Mouse (Mus musculus) CH12.LX (cell line): ENCODE results near the gene Ap4e1. TPM values are rescaled to one million over a fixed set of nuclear protein-coding genes. Genes with fewer than 3 reads are reported as not detected.
"Not testable (repeated sequence)": the region's sequence is repeated elsewhere in the genome, so short reads cannot be mapped to it uniquely, and the experiment has no call there.

Experiments used
- DNase-seq: peaks from one replicate; pipeline ENCODE4 v3.0.0-alpha.2; 2013; ENCODE audit errors: extremely low read depth
- H3K27ac ChIP-seq: 2 replicates; pipeline ENCODE4 v1.5.1; 2012; ENCODE audit warnings: low read depth, mild to moderate bottlenecking, control low read depth, moderate library complexity; ENCODE audit not compliant: insufficient read depth
- H3K27me3 ChIP-seq: replicated peaks from 2 replicates; pipeline ENCODE3; 2012; ENCODE audit warnings: inconsistent platforms
- H3K36me3 ChIP-seq, 2 experiments: replicated peaks in 1 of 2; 2 replicates each; pipeline versions ENCODE3 to v1.6.1; 2012; ENCODE audit warnings: inconsistent platforms in 1 of 2, low read length in 1 of 2, mild to moderate bottlenecking in 1 of 2, mixed read lengths in 1 of 2, moderate library complexity in 1 of 2; ENCODE audit not compliant: control insufficient read depth in 1 of 2, insufficient read depth in 1 of 2
- H3K4me1 ChIP-seq, 2 experiments: 2 replicates each; pipeline ENCODE4 v1.6.1; 2012; ENCODE audit warnings: inconsistent platforms in 1 of 2, moderate library complexity in 1 of 2; ENCODE audit not compliant: insufficient read depth in 2 of 2, control insufficient read depth in 1 of 2
- H3K4me2 ChIP-seq: 2 replicates; pipeline ENCODE4 v1.6.1; 2012; ENCODE audit warnings: low read depth, mild to moderate bottlenecking, control low read depth; ENCODE audit not compliant: poor library complexity, insufficient read depth, severe bottlenecking
- H3K4me3 ChIP-seq, 3 experiments: fragments of 150-350 bp in 1 of 3; sonication (generic) in 1 of 3; replicated peaks in 1 of 3; 2 replicates each; pipeline versions ENCODE3 to v1.5.1; 2011 to 2012; ENCODE audit warnings: low read depth in 2 of 3, low read length in 2 of 3, mild to moderate bottlenecking in 2 of 3, moderate library complexity in 2 of 3, control low read depth in 1 of 3, improper control_type of control experiment in 1 of 3, inconsistent platforms in 1 of 3, mixed read lengths in 1 of 3; ENCODE audit not compliant: poor library complexity in 1 of 3
- H3K79me2 ChIP-seq: replicated peaks from 2 replicates; pipeline ENCODE4 v1.6.1; 2012; ENCODE audit warnings: mild to moderate bottlenecking, moderate library complexity; ENCODE audit not compliant: control insufficient read depth, poor library complexity, insufficient read depth, severe bottlenecking; ENCODE audit errors: extremely low read depth
- H3K9ac ChIP-seq: 2 replicates; pipeline ENCODE4 v1.6.1; 2012; ENCODE audit warnings: low read depth, mild to moderate bottlenecking, control low read depth, moderate library complexity; ENCODE audit not compliant: insufficient read depth
- H3K9me3 ChIP-seq: replicated peaks from 2 replicates; pipeline ENCODE3; 2012; ENCODE audit warnings: low read length, inconsistent platforms, mixed read lengths
- BHLHE40 ChIP-seq: IDR thresholded peaks from 2 replicates; pipeline ENCODE4 v1.6.1; 2011; ENCODE audit warnings: mild to moderate bottlenecking, low read depth, low read length, improper control_type of control experiment
- CHD2 ChIP-seq: IDR thresholded peaks from 2 replicates; pipeline ENCODE4 v1.6.1; 2011; ENCODE audit warnings: low read length, improper control_type of control experiment
- CTCF ChIP-seq, 2 experiments: IDR thresholded peaks in 1 of 2; conservative IDR thresholded peaks in 1 of 2; 2 replicates each; pipeline ENCODE4 v1.5.1; 2011 to 2012; ENCODE audit warnings: low read depth in 2 of 2, low read length in 2 of 2, improper control_type of control experiment in 1 of 2, inconsistent platforms in 1 of 2, mild to moderate bottlenecking in 1 of 2, moderate library complexity in 1 of 2
- E2F4 ChIP-seq: IDR thresholded peaks from 2 replicates; pipeline ENCODE4 v1.6.1; 2011; ENCODE audit warnings: low read depth, low read length, improper control_type of control experiment; ENCODE audit not compliant: insufficient replicate concordance
- ETS1 ChIP-seq: conservative IDR thresholded peaks from 2 replicates; pipeline ENCODE4 v1.6.1; 2012; ENCODE audit warnings: low read depth, mild to moderate bottlenecking, inconsistent platforms, low read length, improper control_type of control experiment, moderate library complexity
- HCFC1 ChIP-seq: IDR thresholded peaks from 2 replicates; pipeline ENCODE4 v1.6.1; 2012; ENCODE audit warnings: low read depth, mild to moderate bottlenecking, inconsistent platforms, low read length, improper control_type of control experiment
- MAZ ChIP-seq: IDR thresholded peaks from 2 replicates; pipeline ENCODE4 v1.6.1; 2012; ENCODE audit warnings: low read depth, mild to moderate bottlenecking, inconsistent platforms, low read length, improper control_type of control experiment, moderate library complexity
- MYC ChIP-seq: IDR thresholded peaks from 2 replicates; pipeline ENCODE4 v1.6.1; 2011; ENCODE audit warnings: low read depth, mild to moderate bottlenecking, improper control_type of control experiment, low read length
- NELFE ChIP-seq: IDR thresholded peaks from 2 replicates; pipeline ENCODE4 v1.6.1; 2011; ENCODE audit warnings: low read depth, low read length, improper control_type of control experiment
- ZC3H11A ChIP-seq: IDR thresholded peaks from 2 replicates; pipeline ENCODE4 v1.6.1; 2012; ENCODE audit warnings: low read depth, mild to moderate bottlenecking, inconsistent platforms, low read length, improper control_type of control experiment
- ZNF384 ChIP-seq: IDR thresholded peaks from 2 replicates; pipeline ENCODE4 v1.6.1; 2012; ENCODE audit warnings: low read depth, low read length, improper control_type of control experiment, inconsistent platforms
- dilution Hi-C: fragments of 300-500 bp; cut with MboI; formaldehyde crosslinking; loops from 2 replicates; pipeline ENCODE4 v1.14.3; 2020; ENCODE audit warnings: low sequenced_read_pairs; ENCODE audit not compliant: extremely low pct_unique_long_range_greater_than_20kb, extremely low pct_ligation_motif_present
- in situ Hi-C: fragments of 300-500 bp; cut with MboI; formaldehyde crosslinking; loops from 3 replicates; pipeline ENCODE4 v1.14.3; 2019; ENCODE audit warnings: low sequenced_read_pairs, low pct_ligation_motif_present, low pct_unique_long_range_greater_than_20kb, mixed read lengths
- polyA plus RNA-seq: library from polyadenylated mRNA; unstranded; fragments of >175 nt; gene quantifications from 2 replicates; pipeline ENCODE4 v1.2.1, GENCODE M21; 2012; ENCODE audit warnings: low read depth; ENCODE audit not compliant: insufficient read length
- total RNA-seq, 2 experiments: library from RNA; depleted of rRNA; stranded (reverse); fragments of 300-350 nt in 1 of 2; fragments of >200 nt in 1 of 2; gene quantifications; 2 replicates each; pipeline ENCODE4 v1.2.3; 2012 to 2014

The Ap4e1 gene
- total and polyA plus RNA-seq, 3 experiments, result 5.8 to 9.6 (median 9.0) TPM

DNA sequence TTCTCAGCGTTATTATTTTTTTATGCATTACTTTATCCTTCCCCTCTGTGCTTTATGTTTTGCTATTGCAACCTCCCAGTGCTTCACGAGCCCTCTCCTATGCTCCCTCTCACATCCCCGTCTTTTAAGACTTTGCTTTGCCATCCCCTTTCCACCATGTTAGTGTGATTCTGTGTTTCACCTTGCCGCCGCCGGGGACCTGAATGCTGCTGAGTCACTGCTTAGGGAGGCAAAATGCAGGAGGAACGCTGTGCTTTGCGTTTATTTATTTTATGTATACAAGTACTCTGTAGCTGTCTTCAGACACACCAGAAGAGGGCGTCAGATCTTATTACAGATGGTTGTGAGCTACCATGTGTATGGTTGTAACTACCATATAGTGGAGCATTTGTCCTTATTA, 69.1 kb downstream of the Ap4e1 start:
- DNase-seq, result no peak
- no peaks in the 10 kb centered on the region for H3K27me3 ChIP-seq
- H3K27ac ChIP-seq, result no peak overlapping the region
- no peaks in the 10 kb centered on the region for H3K79me2 ChIP-seq
- H3K36me3 ChIP-seq, result peaks cover 7 to 28% of the 10 kb centered on the region in 2 experiments
- dilution Hi-C loops, result no loop called here
- H3K4me3 ChIP-seq, result no peak overlapping the region
- no peak for TF ChIP-seq MYC
- no peak for TF ChIP-seq ETS1
- TF ChIP-seq CHD2, result no peak
- TF ChIP-seq ZC3H11A, result no peak
- TF ChIP-seq CTCF (conservative IDR thresholded peaks at IDR 0.05 in 1 of 2, IDR thresholded peaks at IDR 0.05 in 1 of 2; ENCODE audit: low read depth in 2 of 2, low read length in 2 of 2), result no peak
- TF ChIP-seq BHLHE40, result no peak
- TF ChIP-seq, all 38 proteins: peak for 0
- peaks cover 5% of the 10 kb centered on the region for H3K9me3 ChIP-seq
- no peak overlapping the region for H3K9ac ChIP-seq
- H3K4me2 ChIP-seq, result no peak overlapping the region
- peaks cover 0 to 35% of the 10 kb centered on the region in 2 experiments; a peak in 2 of 4 replicates for H3K4me1 ChIP-seq
- in situ Hi-C loops, result no loop called here

DNA sequence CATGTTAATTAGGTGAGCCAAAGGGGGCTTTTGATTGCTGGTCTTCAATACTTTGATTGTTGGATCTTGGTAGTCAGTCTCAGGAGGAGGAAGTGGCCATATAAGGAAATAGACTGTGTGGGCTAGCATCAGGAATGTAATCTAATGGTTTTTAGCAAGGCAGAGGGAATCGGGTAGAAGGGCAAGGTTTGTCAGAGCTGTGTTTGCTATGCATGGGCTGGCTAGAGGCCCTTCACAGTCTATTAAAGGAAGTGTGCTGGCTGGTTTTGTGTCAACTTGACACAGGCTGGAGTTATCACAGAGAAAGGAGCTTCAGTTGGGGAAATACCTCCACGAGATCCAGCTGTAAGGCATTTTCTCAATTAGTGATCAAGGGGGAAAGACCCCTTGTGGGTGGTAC, 70.5 kb downstream of the Ap4e1 start:
- H3K4me2 ChIP-seq, H3K9me3 ChIP-seq, H3K79me2 ChIP-seq, in situ Hi-C loops, H3K9ac ChIP-seq, H3K27me3 ChIP-seq, H3K4me3 ChIP-seq, H3K27ac ChIP-seq, dilution Hi-C loops: not testable (repeated sequence)
- DNase-seq, result peak; percentile 60
- Histone ChIP-seq H3K4me1 (peaks cover 0 to 28% of the 10 kb centered on the region in 2 experiments; a peak in 2 of 4 replicates), H3K36me3 (peaks cover 9 to 33% of the 10 kb centered on the region in 2 experiments)

DNA sequence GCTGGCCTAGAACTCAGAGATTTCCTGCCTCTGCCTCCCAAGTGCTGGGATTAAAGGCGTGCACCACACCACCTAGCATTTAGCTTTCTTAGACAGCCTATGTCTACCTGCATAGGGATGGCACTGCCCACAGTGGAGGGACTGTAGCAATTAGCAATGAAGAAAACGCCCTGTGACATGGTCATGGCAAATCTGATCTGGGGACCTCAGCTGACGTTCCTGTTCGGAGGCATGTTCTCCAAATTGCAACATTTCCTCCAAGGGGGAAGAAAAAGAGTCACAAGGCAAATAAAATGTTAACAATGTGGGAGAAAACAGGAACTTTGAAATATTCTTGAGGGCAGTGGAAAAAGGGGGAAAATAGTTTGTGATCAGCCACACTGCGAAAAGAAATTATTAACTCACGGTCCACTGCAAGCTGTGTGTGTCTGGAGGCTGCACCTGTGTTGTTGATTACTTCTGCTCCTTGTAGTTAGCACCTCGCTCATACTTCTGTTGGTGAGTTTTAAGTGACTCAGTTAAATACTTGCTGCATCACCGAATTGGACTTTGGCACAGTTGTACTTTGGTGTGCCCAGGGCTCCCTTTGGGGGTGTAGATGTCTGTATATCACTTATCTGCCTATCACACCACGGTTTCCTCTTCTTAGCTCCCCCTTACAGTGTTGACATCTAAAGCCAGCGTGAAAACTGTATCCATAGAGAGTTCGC, 71.5 kb downstream of the Ap4e1 start:
- Histone ChIP-seq H3K9me3 (peaks cover 5% of the 10 kb centered on the region), H3K27me3 (no peaks in the 10 kb centered on the region), H3K27ac (no peak overlapping the region), H3K4me3 (no peak overlapping the region), H3K4me1 (peaks cover 0 to 28% of the 10 kb centered on the region in 2 experiments; a peak in 2 of 4 replicates), H3K9ac (no peak overlapping the region), H3K36me3 (peaks cover 11 to 39% of the 10 kb centered on the region in 2 experiments), H3K4me2 (no peak overlapping the region), H3K79me2 (no peaks in the 10 kb centered on the region)
- dilution Hi-C loops (no loop called here), in situ Hi-C loops (no loop called here)
- TF ChIP-seq HCFC1 (no peak), MAZ (no peak), CHD2 (no peak), ZNF384 (no peak), E2F4 (no peak), NELFE (no peak)
- no peak for DNase-seq
